Mouse (Mus musculus) spleen, adult 2 months (tissue): Measurements from ENCODE around the gene Myom3.

Experiments used
- CTCF ChIP-seq: fragments of 200-500 bp; IDR thresholded peaks from 2 replicates; pipeline ENCODE4 v1.5.1; 2011; ENCODE audit warnings: mild to moderate bottlenecking, inconsistent platforms; ENCODE audit not compliant: insufficient read depth, insufficient read length, insufficient replicate concordance; ENCODE audit errors: extremely low read depth
- POLR2A ChIP-seq: fragments of 200-500 bp; IDR thresholded peaks from 2 replicates; pipeline ENCODE4 v1.6.1; 2011; ENCODE audit warnings: low read depth, low read length, inconsistent platforms

DNA sequence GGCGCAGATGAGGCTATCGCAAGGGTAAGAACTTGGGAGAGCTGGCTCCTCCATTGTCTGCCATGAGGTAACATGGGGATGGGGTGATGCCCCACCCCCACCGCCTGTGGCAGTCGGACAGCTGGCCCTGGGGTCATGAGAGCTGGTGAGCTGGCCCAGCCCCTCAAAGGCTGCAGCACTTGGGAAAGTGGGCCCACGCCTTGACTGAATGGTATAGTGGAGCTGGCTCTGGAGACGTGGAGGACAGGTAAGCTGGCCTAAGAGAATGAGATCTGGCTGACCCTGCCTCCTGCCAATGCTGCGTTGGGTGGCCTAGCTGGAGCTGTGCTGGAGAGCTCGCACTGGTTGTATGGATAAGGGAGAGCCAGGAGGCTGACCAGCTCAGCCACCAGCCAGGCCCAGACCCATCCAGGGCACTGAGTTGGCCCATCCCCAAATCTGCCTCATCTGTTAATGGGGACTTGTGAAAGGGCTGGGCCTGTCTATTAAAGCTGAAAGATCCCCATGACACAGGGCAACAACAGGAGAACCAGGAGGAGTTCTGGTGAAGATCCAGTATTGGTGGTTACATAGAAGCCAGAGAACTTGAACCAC, 74.7 kb downstream of the Myom3 start:
- TF ChIP-seq CTCF: no peak
- no peak for TF ChIP-seq POLR2A
